Mouse (Mus musculus) kidney, postnatal 0 days (tissue): Measurements from ENCODE around the gene Ttf1. TPM values are rescaled to one million over a fixed set of nuclear protein-coding genes. Genes with fewer than 3 reads are reported as not detected.
A peak's percentile ranks its signal among the peaks of the same experiment; 100 is the strongest.
"Not testable (repeated sequence)": the region's sequence is repeated elsewhere in the genome, so short reads cannot be mapped to it uniquely, and the experiment has no call there.

ENCODE experiments used
- ATAC-seq: fragments of 200-750 bp; cut with Nextera tagmentation; replicated peaks from 2 replicates; pipeline ENCODE4 v1.8.0; 2017; ENCODE audit warnings: low read depth, moderate number of reproducible peaks, moderate TSS enrichment, moderate library complexity; ENCODE audit not compliant: low FRiP score
- DNase-seq: peaks from one replicate; pipeline ENCODE4 v3.0.0-alpha.2; 2016; ENCODE audit warnings: low spot score
- H3K27ac ChIP-seq: fragments of 300-500 bp; sonication (generic); 2 replicates; pipeline ENCODE4 v1.5.1; 2014; ENCODE audit warnings: mild to moderate bottlenecking
- H3K27me3 ChIP-seq: fragments of 300-500 bp; sonication (generic); 2 replicates; pipeline ENCODE4 v1.6.1; 2014; ENCODE audit warnings: low read length, mixed read lengths; ENCODE audit not compliant: insufficient read depth
- H3K36me3 ChIP-seq: fragments of 300-500 bp; sonication (generic); 2 replicates; pipeline ENCODE4 v1.6.1; 2014; ENCODE audit warnings: low read length, mixed read lengths; ENCODE audit not compliant: insufficient read depth
- H3K4me1 ChIP-seq: fragments of 300-500 bp; sonication (generic); replicated peaks from 2 replicates; pipeline ENCODE4 v1.6.1; 2014; ENCODE audit warnings: antibody characterized with exemption, low read length, mixed read lengths; ENCODE audit not compliant: insufficient read depth
- H3K4me2 ChIP-seq: fragments of 300-500 bp; sonication (generic); 2 replicates; pipeline ENCODE4 v1.6.1; 2014; ENCODE audit warnings: mild to moderate bottlenecking, low read length, moderate library complexity, mixed read lengths
- H3K4me3 ChIP-seq: fragments of 300-500 bp; sonication (generic); replicated peaks from 2 replicates; pipeline ENCODE4 v1.5.1; 2014; ENCODE audit warnings: low read depth, low read length
- H3K9ac ChIP-seq: fragments of 300-500 bp; sonication (generic); 2 replicates; pipeline ENCODE4 v1.6.1; 2014; ENCODE audit warnings: low read depth, low read length
- H3K9me3 ChIP-seq: fragments of 300-500 bp; sonication (generic); replicated peaks from 2 replicates; pipeline ENCODE4 v1.6.1; 2016; ENCODE audit warnings: low read length, inconsistent platforms, mixed read lengths
- CTCF ChIP-seq: IDR thresholded peaks from 2 replicates; pipeline ENCODE4 v1.5.1; 2016; ENCODE audit warnings: antibody characterized with exemption, low read depth, mild to moderate bottlenecking, moderate library complexity
- WGBS: fragments of 180-500 bp; shearing (Covaris S2); extraction: QIAGEN DNeasy Blood & Tissue Kit; methylation state at CpG from one replicate; pipeline ENCODE4 v1.1.7; 2014; 5-methylcytosine and 5-hydroxymethylcytosine counted together
- polyA plus RNA-seq: library from polyadenylated mRNA; unstranded; fragments of >200 nt; fragmentation: Nextera tagmentation; extraction: Ambion mirVana; gene quantifications from 2 replicates; pipeline ENCODE4 v1.2.1, GENCODE M21; 2015

Gene Ttf1
- polyA plus RNA-seq, 1 experiment from 2014 or later, result 6.6 TPM

DNA sequence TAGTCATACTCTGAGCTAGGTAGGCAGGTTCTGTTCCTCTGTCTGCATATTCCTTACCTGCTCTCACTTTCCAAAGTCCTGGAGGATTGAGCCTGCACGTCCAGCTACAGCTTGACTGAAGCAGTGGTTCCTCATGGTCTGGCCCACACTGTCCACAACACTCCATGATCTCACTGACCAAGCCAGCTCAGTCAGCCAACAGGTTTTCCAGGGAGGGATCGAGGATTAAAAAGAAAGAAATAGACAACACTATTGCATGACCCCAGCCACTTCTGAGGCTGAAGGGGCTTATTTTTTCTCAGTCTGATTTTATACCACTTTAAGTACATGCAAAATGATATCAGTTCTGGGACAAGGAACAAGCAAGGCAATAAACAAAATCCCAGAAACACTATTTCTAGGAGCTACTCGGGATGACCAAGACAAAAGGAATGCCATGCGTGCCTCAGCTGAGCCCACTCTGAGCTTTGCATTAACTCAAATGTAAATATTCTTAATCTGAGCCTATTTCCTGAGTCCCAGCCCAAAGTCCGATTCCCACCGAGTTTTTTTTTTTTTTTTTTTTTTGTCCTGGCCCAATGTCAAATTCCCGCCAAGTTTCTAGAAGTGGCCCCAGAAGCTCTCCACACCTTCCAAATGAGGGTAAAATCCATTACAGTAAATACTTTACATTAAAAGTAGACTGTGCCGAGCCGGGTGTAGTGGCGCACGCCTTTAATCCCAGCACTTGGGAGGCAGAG is 15.4 kb downstream of the Ttf1 start:
- TF ChIP-seq CTCF, result no peak
- Histone ChIP-seq H3K9ac (no peak overlapping the region), H3K27ac (no peak overlapping the region), H3K4me2 (no peak overlapping the region), H3K36me3 (peaks cover 69% of the 10 kb centered on the region), H3K9me3 (no peaks in the 10 kb centered on the region), H3K4me3 (no peak overlapping the region), H3K27me3 (no peaks in the 10 kb centered on the region), H3K4me1 (no peaks in the 10 kb centered on the region)
- DNase-seq (no peak), ATAC-seq (no peak)
- whole genome bisulfite sequencing, result 88% methylated on average over 11 of the region's 11 CpGs

- Histone ChIP-seq H3K4me3 (no peak overlapping the region), H3K4me1 (no peaks in the 10 kb centered on the region), H3K27ac (no peak overlapping the region), H3K27me3 (no peaks in the 10 kb centered on the region), H3K9ac (no peak overlapping the region), H3K9me3 (no peaks in the 10 kb centered on the region), H3K36me3 (peaks cover 68% of the 10 kb centered on the region), H3K4me2 (no peak overlapping the region)
- DNase-seq (no peak), ATAC-seq (no peak)
- TF ChIP-seq CTCF, result no peak
- WGBS, result 87% methylated on average over 2 of the region's 2 CpGs
Observed at GRCm38 (mm10) chr2:29076226-29076625, 16.2 kb downstream of the Ttf1 start.

DNA sequence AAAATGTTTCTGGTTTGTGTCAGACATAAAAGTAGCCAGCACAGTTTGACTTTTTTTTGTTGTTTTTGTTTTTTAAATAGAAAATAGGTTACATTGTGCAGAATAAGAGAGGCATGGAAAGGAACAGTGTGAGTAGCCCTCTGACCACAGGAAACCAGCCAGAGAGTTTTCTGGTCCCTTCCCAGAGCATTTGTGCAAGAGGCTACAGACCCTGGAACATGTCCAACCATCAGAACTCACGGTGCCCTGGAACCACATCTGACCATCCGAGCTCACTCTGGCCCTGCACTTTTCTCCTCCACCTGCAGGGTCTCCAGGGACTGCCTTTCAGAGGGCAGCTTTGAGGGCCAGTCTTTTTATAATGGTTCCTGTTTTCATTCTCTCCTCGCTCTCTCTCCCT is 21.9 kb downstream of the Ttf1 start:
- Histone ChIP-seq H3K9me3 (no peaks in the 10 kb centered on the region), H3K4me2 (no peak overlapping the region), H3K9ac (no peak overlapping the region), H3K4me3 (no peak overlapping the region), H3K4me1 (no peaks in the 10 kb centered on the region), H3K36me3 (peaks cover 61% of the 10 kb centered on the region), H3K27ac (no peak overlapping the region), H3K27me3 (no peaks in the 10 kb centered on the region)
- TF ChIP-seq CTCF, result peak; percentile 19; the same call in 1 of the 2 replicates
- WGBS, result 46% methylated on average over 3 of the region's 3 CpGs
- no peak for DNase-seq
- no peak for ATAC-seq

GRCm38 (mm10) chr2:29086026-29086425 is 26.0 kb downstream of the Ttf1 start:
- H3K36me3 ChIP-seq, result peaks cover 36% of the 10 kb centered on the region
- DNase-seq, result no peak
- no peak for TF ChIP-seq CTCF

GRCm38 (mm10) chr2:29089276-29089675 is 29.2 kb downstream of the Ttf1 start:
- 89% methylated on average over 6 of the region's 6 CpGs for WGBS
- H3K36me3 ChIP-seq, result peaks cover 16% of the 10 kb centered on the region; the same call in 1 of the 2 replicates
- not testable (repeated sequence) for H3K27me3 ChIP-seq, H3K4me1 ChIP-seq, H3K9ac ChIP-seq, DNase-seq, ATAC-seq, H3K9me3 ChIP-seq, H3K4me3 ChIP-seq, H3K27ac ChIP-seq, H3K4me2 ChIP-seq

More at GRCm38 (mm10) chr2:29086026-29086425, 26.0 kb downstream of the Ttf1 start:
- no peak overlapping the region for H3K4me2 ChIP-seq
- no peak overlapping the region for H3K27ac ChIP-seq
- no peak overlapping the region for H3K4me3 ChIP-seq
- H3K9ac ChIP-seq, result no peak overlapping the region
- 98% methylated on average over 7 of the region's 7 CpGs for WGBS
- H3K4me1 ChIP-seq, result no peaks in the 10 kb centered on the region
- no peak for ATAC-seq
- H3K9me3 ChIP-seq, result no peaks in the 10 kb centered on the region
- no peaks in the 10 kb centered on the region for H3K27me3 ChIP-seq

GRCm38 (mm10) chr2:29095674-29096073 is 35.6 kb downstream of the Ttf1 start:
- 82% methylated on average over 8 of the region's 8 CpGs for WGBS
- H3K4me2 ChIP-seq, result no peak overlapping the region
- no peaks in the 10 kb centered on the region for H3K36me3 ChIP-seq
- TF ChIP-seq CTCF, result no peak
- H3K4me1 ChIP-seq, result no peaks in the 10 kb centered on the region
- H3K9ac ChIP-seq, result no peak overlapping the region
- no peaks in the 10 kb centered on the region for H3K9me3 ChIP-seq
- DNase-seq (no peak), ATAC-seq (no peak)
- H3K27ac ChIP-seq, result no peak overlapping the region
- no peaks in the 10 kb centered on the region for H3K27me3 ChIP-seq
- H3K4me3 ChIP-seq, result no peak overlapping the region

DNA sequence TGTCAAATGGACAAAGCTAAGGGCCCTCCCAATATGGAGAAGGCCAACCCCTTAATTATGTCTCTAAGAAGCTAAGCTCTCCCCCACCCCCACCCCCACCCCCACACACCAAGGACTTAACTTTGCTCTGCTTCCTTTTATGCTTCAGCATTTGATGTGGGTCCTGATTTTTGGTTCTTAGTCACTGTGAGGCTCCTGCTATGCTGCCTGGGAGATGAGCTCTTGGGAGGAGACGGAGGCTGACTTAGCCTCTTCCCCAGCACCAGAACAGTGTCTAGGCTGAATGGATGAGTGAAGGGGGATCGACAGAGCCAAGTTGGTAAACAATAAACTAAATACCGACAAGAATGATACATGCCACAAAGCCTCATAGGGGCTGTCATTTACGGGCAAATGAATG is 36.7 kb downstream of the Ttf1 start:
- H3K36me3 ChIP-seq, result no peaks in the 10 kb centered on the region
- H3K4me1 ChIP-seq, result no peaks in the 10 kb centered on the region
- H3K27me3 ChIP-seq, result no peaks in the 10 kb centered on the region
- no peak overlapping the region for H3K4me2 ChIP-seq
- H3K27ac ChIP-seq, result no peak overlapping the region
- DNase-seq (no peak), ATAC-seq (no peak)
- H3K9me3 ChIP-seq, result no peaks in the 10 kb centered on the region
- 68% methylated on average over 4 of the region's 4 CpGs for WGBS
- no peak for TF ChIP-seq CTCF
- H3K9ac ChIP-seq, result no peak overlapping the region
- no peak overlapping the region for H3K4me3 ChIP-seq
